Mouse (Mus musculus): ENCODE data around the gene Myo9a.

Myo9a gene

DNA sequence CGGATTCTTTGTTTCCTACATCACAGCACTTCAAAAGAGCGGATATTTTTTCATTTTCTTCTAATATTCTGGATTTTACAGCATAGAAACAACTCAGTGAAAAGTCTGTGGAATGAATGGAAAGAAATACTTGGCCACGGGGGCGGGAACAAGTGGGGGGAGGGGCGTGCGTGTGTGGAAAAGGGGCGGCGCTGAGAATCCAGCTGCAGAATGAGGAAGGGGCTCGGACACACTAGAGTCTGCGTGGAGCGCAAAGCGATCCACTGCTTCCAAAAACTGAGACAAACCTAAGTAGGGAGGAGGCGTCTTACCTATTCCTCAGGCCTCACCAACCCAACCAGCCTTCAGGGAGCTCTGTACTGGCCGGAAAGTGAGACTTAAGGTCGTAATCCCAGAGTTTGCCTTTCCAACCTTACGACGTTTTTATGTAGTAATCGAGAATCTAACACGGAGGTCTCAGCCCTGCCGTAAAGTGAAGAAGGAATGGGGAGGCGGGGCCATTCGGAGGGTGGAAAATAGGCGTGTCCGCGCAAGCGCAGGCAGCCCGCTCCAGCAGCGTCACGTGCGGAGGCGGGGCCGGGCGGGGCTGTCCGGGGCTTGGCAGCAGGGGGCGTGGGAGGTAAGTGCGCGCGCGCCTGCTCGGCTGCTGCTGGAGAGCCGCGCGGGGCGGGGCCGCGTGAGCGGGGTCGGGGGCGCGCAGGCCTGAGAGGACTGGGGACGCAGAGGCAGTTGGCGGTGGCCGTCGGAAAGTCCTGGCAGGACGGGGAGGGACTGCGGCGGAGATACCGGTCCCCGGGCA is at the start of gene Myo9a, which contains the start of gene Senp8:
Myo9a (plus strand) TSS at position 630 of the 799 bp plus-strand sequence.
Senp8 (minus strand) TSS at position 444 of the 799 bp plus-strand sequence.
- DNase-seq (ENCODE audit: low read depth): peak; percentile 97

GRCm38 (mm10) chr9:59701094-59701493 is 49.6 kb upstream of the Myo9a start:
- no peak for DNase-seq (ENCODE audit: low read depth)

DNA sequence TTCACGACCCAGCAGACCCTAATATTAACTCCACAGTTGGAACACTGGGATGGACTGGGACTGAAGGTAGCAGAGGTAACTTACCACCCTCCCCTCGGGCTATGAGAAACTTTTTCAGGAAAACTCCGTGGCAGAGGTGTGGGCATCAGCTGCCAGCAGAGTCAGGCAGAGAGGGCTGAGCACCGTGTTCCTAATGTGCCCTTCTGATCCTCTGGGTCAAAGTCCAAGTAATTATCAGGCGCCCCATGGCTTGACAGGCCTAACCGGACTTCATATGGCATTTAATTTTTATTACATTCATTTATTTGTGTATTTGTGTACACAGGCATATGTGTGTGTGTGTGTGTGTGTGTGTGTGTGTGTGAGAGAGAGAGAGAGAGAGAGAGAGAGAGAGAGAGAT is 47.6 kb upstream of the Myo9a start:
- no peak for DNase-seq (ENCODE audit: low read depth)

- no peak for DNase-seq (ENCODE audit: low read depth)
Observed at GRCm38 (mm10) chr9:59706850-59707825, 43.6 kb upstream of the Myo9a start.

DNA sequence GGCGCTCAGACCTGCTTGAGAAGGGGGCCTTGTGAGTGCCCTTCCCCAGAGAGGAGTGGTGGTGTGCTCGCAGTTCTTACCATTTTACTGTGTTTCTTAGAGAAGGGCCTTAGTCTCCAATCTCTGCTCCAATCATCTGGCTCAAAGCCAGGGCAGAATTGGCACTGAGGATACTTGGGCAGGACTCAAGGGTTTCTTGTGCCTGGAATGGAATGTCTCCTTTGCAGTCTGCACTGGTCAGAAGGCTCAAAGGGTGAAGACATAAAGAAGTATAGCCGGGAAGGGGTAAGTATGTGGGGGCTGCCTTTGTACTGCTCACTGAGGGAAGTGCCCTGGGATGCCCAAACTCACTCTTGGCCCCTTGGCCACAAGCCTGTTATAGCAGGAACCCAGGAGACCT is 41.5 kb upstream of the Myo9a start:
- DNase-seq (ENCODE audit: low read depth): no peak

DNA sequence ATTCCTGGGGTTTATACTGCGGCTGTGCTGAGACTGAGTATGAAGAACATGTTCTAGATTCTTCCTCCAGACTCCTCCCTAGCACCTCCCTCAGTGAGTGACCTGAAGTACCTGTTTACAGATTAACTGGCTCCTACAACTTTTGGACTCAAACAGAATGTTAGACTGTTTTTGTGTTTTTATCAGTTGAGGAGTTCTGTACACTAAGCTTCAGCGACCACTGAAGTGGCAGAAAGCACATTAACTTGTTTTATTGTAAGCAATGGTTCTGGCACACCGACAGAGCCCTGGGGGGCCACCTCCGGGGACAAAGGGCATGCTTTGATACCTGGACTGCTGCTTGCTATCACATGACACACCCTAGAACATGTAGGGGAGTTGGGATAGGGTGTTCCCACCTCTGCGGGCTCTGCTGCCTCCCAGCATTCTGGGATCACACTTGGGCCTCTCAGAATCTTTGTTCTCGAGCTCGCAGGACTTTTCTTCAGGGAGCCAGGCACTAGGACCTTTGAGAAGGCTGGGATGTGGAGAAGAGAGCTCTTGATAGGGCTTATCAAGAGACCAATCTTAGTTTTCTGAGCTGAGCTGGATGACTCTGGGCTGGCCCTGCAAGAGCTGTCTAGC is 34.3 kb upstream of the Myo9a start:
- DNase-seq (ENCODE audit: low read depth): no peak

DNA sequence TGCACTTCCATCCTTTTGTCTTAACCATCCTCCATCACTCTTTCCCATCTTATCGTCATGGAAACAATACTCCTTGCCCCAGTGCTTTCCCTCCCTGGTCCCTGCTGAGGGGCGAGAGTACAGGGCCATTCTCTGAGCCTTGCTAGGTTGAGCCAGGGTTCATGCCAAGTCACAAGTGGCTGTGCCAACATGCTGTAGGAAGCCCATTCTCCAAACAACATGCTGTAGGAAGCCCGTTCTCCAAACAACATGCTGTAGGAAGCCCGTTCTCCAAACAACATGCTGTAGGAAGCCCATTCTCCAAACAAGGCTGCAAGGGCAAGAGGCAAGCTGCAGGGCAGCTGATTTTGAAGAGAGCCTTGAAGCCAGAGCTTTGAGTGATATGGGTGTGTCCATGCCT is 32.5 kb upstream of the Myo9a start:
- no peak for DNase-seq (ENCODE audit: low read depth)

DNA sequence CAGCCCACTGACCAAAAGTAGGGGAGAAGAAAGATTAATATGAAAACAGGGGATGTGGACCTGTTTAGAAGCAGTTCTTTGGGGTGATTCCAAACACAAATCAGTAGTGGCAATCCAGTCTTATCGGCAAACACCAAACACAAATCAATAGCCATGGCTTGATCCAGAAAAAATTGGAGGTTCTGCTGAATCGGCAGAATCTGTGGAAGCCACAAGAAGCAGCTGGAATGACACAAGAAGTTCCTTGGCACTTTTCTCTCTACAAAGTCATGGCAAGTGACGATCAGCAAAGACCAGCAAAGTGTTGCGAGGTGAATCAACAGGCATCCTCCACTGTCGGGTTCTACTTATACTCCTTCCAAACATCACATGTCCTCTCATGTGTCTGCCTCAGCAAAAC is 29.6 kb upstream of the Myo9a start:
- DNase-seq (ENCODE audit: low read depth): no peak

DNA sequence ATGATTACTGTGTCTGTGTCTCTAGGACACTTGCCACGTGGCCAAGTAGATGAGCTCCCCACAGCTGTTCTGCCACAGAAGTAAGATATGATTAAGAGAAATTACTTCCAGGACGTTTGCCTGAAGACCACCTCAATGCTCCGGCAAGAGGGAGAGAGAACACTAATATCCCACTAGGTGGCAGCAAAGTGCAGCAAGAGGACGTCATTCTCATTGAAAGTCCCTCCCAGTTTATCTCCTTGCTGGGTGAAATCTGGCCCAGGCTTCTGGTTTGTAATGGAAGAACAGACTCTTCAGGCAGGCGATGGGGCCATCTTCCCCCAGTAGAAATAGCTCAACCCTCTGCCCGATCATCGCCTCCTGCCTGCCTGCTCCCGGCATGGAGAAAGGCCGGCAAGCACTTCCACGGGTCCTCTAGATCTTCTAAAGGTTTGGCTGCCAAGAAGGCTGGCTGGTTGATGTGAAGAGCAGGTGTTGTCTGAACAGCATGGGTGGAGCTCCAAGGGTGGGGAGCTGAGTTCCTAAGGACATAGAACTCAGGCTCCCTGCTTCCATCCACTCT is 27.5 kb upstream of the Myo9a start:
- DNase-seq (ENCODE audit: low read depth): peak; percentile 59

- no peak for DNase-seq (ENCODE audit: low read depth)
Observed at GRCm38 (mm10) chr9:59723791-59724442, 26.8 kb upstream of the Myo9a start.

- DNase-seq (ENCODE audit: low read depth): no peak
Observed at GRCm38 (mm10) chr9:59725515-59725914, 25.2 kb upstream of the Myo9a start.

DNA sequence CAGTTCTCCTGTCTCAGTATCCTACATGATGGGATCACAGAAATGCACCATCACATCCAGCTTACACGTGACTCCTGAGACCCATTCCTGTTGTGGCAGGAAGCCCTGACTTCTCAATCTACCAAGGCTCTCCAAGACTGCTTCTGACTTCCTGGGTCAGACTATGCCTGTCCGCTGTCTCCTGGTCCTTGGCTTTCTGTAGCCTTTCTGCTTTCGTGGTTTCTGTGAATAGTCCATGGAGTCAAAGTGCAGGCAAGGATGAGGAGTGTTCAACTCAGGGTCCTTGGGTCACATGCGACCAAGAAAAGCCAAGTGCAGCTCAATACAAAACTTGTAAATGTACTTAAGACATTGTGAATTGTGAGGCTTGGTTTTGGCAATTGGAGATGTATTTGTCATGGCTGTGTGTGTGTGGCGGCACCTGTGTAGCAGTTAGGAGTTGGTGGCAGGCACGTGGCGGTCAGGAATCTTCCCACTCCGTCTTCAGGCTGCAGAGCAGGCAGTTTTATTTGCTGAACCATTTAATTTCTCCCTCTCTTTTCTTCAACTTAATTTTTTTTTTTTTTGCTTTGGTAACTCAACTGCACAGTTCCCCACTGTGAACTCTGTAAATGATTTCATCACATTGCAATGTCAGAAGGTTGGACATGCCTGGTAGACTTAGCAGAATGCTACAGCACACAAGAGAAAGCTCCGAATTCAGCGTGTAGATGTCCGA is 23.0 kb upstream of the Myo9a start:
- no peak for DNase-seq (ENCODE audit: low read depth)

DNA sequence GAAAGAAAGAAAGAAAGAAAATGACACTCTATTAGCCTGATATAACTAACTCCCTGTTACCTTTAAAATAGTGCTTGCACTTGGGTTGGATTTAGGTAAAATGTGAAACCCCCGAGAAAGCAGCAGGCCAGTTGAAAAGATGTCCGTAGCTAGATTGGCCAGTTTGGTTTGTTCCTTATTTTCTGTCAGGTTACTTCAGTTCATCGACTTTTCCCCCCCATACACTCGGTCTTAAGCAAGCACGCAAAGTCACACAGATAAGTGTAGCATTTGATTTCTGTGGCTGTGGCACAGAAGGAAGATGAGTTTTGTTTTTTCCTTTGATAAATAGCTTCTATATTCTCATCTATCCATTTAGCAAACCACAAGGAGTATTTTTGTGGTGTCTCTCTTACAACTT is 19.6 kb upstream of the Myo9a start:
- no peak for DNase-seq (ENCODE audit: low read depth)

DNA sequence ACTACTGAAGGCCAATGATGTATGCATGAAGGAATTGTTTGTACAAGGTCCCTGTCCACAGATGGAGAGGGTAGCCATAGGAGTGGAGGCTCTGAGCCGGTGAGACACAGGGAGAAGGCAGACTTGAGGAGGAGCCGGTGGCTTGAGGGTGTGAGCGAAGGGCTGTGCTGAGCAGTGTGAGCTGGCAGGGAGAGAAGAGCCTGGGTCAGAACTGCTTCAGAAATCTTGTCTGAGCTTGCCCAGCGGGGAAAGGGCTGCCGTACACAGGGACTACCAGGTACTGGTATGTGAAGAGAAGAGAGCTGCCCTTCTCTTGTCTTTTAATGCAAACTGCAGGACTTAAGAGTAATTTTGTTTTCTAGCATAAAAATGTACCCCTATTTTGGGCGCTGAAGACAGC is 17.6 kb upstream of the Myo9a start:
- DNase-seq (ENCODE audit: low read depth): no peak

DNA sequence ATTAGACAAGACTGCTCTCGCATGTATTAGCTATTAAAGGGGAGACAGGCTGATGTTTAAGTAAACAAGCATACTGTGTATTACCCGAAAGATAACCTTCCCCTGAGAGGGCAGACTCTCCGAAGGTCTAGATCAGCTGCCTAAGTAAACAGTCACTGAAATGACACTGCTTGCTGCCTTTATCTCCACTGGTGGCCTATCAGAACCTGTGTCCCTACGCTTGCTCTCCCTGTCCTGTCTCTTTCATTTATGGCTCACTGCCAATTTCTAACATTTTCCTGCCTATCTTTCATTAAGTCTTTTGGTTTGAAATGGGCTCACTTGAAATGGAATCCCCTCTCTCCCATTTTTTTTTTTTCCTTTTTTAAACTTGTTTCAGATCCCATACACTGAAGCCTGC is 15.3 kb upstream of the Myo9a start:
- DNase-seq (ENCODE audit: low read depth): no peak

GRCm38 (mm10) chr9:59740593-59740992 is 10.1 kb upstream of the Myo9a start:
- no peak for DNase-seq (ENCODE audit: low read depth)

DNA sequence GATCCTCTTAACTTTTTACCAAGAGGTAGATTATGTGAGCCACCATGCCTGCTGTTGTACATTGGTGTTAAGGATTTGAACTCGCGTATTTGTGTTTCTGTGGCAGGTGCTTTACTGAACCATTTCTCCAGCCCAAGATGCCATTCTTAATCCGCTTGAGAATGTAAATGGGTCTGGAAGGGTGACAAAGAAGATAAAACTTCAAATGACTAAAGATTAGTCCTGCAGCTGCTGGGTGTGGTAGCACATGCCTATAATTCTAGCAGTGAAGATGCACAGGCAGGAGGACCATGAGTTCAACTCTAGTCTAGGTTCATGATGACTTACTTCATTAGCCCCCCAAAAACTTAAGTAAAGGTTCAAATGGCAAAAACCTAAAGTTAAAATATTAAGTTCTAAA is 6.8 kb upstream of the Myo9a start:
- DNase-seq (ENCODE audit: low read depth): no peak

GRCm38 (mm10) chr9:59748387-59748786 is 2.3 kb upstream of the Myo9a start:
- no peak for DNase-seq (ENCODE audit: low read depth)

- DNase-seq (ENCODE audit: low read depth): no peak
Observed at GRCm38 (mm10) chr9:59748969-59749368, 1.7 kb upstream of the Myo9a start.

DNA sequence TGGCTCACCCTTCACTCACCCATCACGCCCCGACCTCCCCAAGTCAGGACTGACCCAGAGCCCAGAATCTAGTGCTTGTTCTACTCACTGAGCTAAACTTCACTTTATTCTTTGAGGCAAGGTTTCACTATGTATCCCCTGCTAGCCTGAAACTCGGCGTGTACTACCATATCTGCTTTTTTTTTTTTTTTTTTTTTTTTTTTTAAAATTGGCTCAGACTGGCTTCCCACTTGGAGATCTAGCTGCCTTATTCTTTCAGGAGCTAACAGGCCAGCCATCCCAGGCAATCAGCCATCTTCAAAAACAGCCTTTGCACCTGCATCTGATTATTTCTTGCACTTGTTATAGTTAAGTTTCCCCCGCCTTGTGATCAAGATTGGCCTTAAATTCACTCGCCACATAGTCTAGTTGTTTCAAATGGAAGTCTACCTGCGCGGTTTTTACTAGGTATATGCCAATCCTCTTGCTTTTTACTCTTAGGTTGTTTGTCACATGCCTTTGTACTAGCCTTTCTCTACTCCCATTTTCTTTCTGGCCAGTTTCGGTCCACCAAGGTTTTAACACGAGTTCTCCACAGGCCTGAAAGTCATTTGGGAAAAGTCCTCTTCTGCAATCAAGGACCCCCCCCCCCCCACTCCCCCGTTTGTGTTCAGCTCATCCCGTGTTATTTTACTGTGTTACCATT is 973 bp upstream of the Myo9a start:
- DNase-seq (ENCODE audit: low read depth): no peak

Measured in fibroblast of lung, adult 2 months (primary cell).